Mouse (Mus musculus) CH12.LX (cell line): Measurements from ENCODE around the gene Phf21a. TPM values are rescaled to one million over a fixed set of nuclear protein-coding genes. Genes with fewer than 3 reads are reported as not detected.

ENCODE experiments used
- DNase-seq: peaks from one replicate; pipeline ENCODE4 v3.0.0-alpha.2; 2013; ENCODE audit errors: extremely low read depth
- H3K27ac ChIP-seq: 2 replicates; pipeline ENCODE4 v1.5.1; 2012; ENCODE audit warnings: low read depth, mild to moderate bottlenecking, control low read depth, moderate library complexity; ENCODE audit not compliant: insufficient read depth
- H3K27me3 ChIP-seq: replicated peaks from 2 replicates; pipeline ENCODE3; 2012; ENCODE audit warnings: inconsistent platforms
- H3K36me3 ChIP-seq, 2 experiments: replicated peaks in 1 of 2; 2 replicates each; pipeline versions ENCODE3 to v1.6.1; 2012; ENCODE audit warnings: inconsistent platforms in 1 of 2, low read length in 1 of 2, mild to moderate bottlenecking in 1 of 2, mixed read lengths in 1 of 2, moderate library complexity in 1 of 2; ENCODE audit not compliant: control insufficient read depth in 1 of 2, insufficient read depth in 1 of 2
- H3K4me1 ChIP-seq, 2 experiments: 2 replicates each; pipeline ENCODE4 v1.6.1; 2012; ENCODE audit warnings: inconsistent platforms in 1 of 2, moderate library complexity in 1 of 2; ENCODE audit not compliant: insufficient read depth in 2 of 2, control insufficient read depth in 1 of 2
- H3K4me2 ChIP-seq: 2 replicates; pipeline ENCODE4 v1.6.1; 2012; ENCODE audit warnings: low read depth, mild to moderate bottlenecking, control low read depth; ENCODE audit not compliant: poor library complexity, insufficient read depth, severe bottlenecking
- H3K4me3 ChIP-seq, 3 experiments: fragments of 150-350 bp in 1 of 3; sonication (generic) in 1 of 3; replicated peaks in 1 of 3; 2 replicates each; pipeline versions ENCODE3 to v1.5.1; 2011 to 2012; ENCODE audit warnings: low read depth in 2 of 3, low read length in 2 of 3, mild to moderate bottlenecking in 2 of 3, moderate library complexity in 2 of 3, control low read depth in 1 of 3, improper control_type of control experiment in 1 of 3, inconsistent platforms in 1 of 3, mixed read lengths in 1 of 3; ENCODE audit not compliant: poor library complexity in 1 of 3
- H3K79me2 ChIP-seq: replicated peaks from 2 replicates; pipeline ENCODE4 v1.6.1; 2012; ENCODE audit warnings: mild to moderate bottlenecking, moderate library complexity; ENCODE audit not compliant: control insufficient read depth, poor library complexity, insufficient read depth, severe bottlenecking; ENCODE audit errors: extremely low read depth
- H3K9ac ChIP-seq: 2 replicates; pipeline ENCODE4 v1.6.1; 2012; ENCODE audit warnings: low read depth, mild to moderate bottlenecking, control low read depth, moderate library complexity; ENCODE audit not compliant: insufficient read depth
- H3K9me3 ChIP-seq: replicated peaks from 2 replicates; pipeline ENCODE3; 2012; ENCODE audit warnings: low read length, inconsistent platforms, mixed read lengths
- CHD2 ChIP-seq: IDR thresholded peaks from 2 replicates; pipeline ENCODE4 v1.6.1; 2011; ENCODE audit warnings: low read length, improper control_type of control experiment
- CTCF ChIP-seq, 2 experiments: IDR thresholded peaks in 1 of 2; conservative IDR thresholded peaks in 1 of 2; 2 replicates each; pipeline ENCODE4 v1.5.1; 2011 to 2012; ENCODE audit warnings: low read depth in 2 of 2, low read length in 2 of 2, improper control_type of control experiment in 1 of 2, inconsistent platforms in 1 of 2, mild to moderate bottlenecking in 1 of 2, moderate library complexity in 1 of 2
- ETS1 ChIP-seq: conservative IDR thresholded peaks from 2 replicates; pipeline ENCODE4 v1.6.1; 2012; ENCODE audit warnings: low read depth, mild to moderate bottlenecking, inconsistent platforms, low read length, improper control_type of control experiment, moderate library complexity
- GABPA ChIP-seq: IDR thresholded peaks from 2 replicates; pipeline ENCODE4 v1.6.1; 2012; ENCODE audit warnings: low read depth, low read length, improper control_type of control experiment, inconsistent platforms; ENCODE audit not compliant: insufficient replicate concordance
- HCFC1 ChIP-seq: IDR thresholded peaks from 2 replicates; pipeline ENCODE4 v1.6.1; 2012; ENCODE audit warnings: low read depth, mild to moderate bottlenecking, inconsistent platforms, low read length, improper control_type of control experiment
- IRF4 ChIP-seq: IDR thresholded peaks from 2 replicates; pipeline ENCODE4 v1.6.1; 2014; ENCODE audit warnings: low read depth, mild to moderate bottlenecking, inconsistent platforms, low read length, improper control_type of control experiment
- JUN ChIP-seq: IDR thresholded peaks from 2 replicates; pipeline ENCODE4 v1.6.1; 2011; ENCODE audit warnings: low read depth, mild to moderate bottlenecking, low read length, improper control_type of control experiment, moderate library complexity; ENCODE audit not compliant: insufficient read depth
- KAT2A ChIP-seq: IDR thresholded peaks from 2 replicates; pipeline ENCODE4 v1.6.1; 2012; ENCODE audit warnings: low read length, improper control_type of control experiment, inconsistent platforms; ENCODE audit not compliant: insufficient replicate concordance
- MAFK ChIP-seq: IDR thresholded peaks from 2 replicates; pipeline ENCODE4 v1.6.1; 2011; ENCODE audit warnings: low read length, improper control_type of control experiment; ENCODE audit not compliant: insufficient replicate concordance
- MXI1 ChIP-seq: IDR thresholded peaks from 2 replicates; pipeline ENCODE4 v1.6.1; 2011; ENCODE audit warnings: mild to moderate bottlenecking, low read depth, low read length, improper control_type of control experiment
- MYC ChIP-seq: IDR thresholded peaks from 2 replicates; pipeline ENCODE4 v1.6.1; 2011; ENCODE audit warnings: low read depth, mild to moderate bottlenecking, improper control_type of control experiment, low read length
- NELFE ChIP-seq: IDR thresholded peaks from 2 replicates; pipeline ENCODE4 v1.6.1; 2011; ENCODE audit warnings: low read depth, low read length, improper control_type of control experiment
- PAX5 ChIP-seq: IDR thresholded peaks from 2 replicates; pipeline ENCODE4 v1.6.1; 2012; ENCODE audit warnings: low read length, inconsistent platforms, mixed read lengths
- POLR2A ChIP-seq: IDR thresholded peaks from 2 replicates; pipeline ENCODE4 v1.6.1; 2011; ENCODE audit warnings: low read depth, mild to moderate bottlenecking, improper control_type of control experiment, low read length
- SMC3 ChIP-seq: IDR thresholded peaks from 2 replicates; pipeline ENCODE4 v1.6.1; 2011; ENCODE audit warnings: low read depth, low read length, improper control_type of control experiment
- TBP ChIP-seq: conservative IDR thresholded peaks from 2 replicates; pipeline ENCODE4 v1.6.1; 2011; ENCODE audit warnings: low read depth, low read length, improper control_type of control experiment
- TCF12 ChIP-seq: IDR thresholded peaks from 2 replicates; pipeline ENCODE4 v1.6.1; 2014; ENCODE audit warnings: low read depth, mild to moderate bottlenecking, inconsistent platforms, low read length, improper control_type of control experiment
- UBTF ChIP-seq: IDR thresholded peaks from 2 replicates; pipeline ENCODE4 v1.6.1; 2012; ENCODE audit warnings: low read depth, mild to moderate bottlenecking, inconsistent platforms, low read length, improper control_type of control experiment, moderate library complexity
- ZC3H11A ChIP-seq: IDR thresholded peaks from 2 replicates; pipeline ENCODE4 v1.6.1; 2012; ENCODE audit warnings: low read depth, mild to moderate bottlenecking, inconsistent platforms, low read length, improper control_type of control experiment
- ZMIZ1 ChIP-seq: IDR thresholded peaks from 2 replicates; pipeline ENCODE4 v1.6.1; 2012; ENCODE audit warnings: low read depth, mild to moderate bottlenecking, inconsistent platforms, low read length, improper control_type of control experiment
- dilution Hi-C: fragments of 300-500 bp; cut with MboI; formaldehyde crosslinking; loops from 2 replicates; pipeline ENCODE4 v1.14.3; 2020; ENCODE audit warnings: low sequenced_read_pairs; ENCODE audit not compliant: extremely low pct_unique_long_range_greater_than_20kb, extremely low pct_ligation_motif_present
- in situ Hi-C: fragments of 300-500 bp; cut with MboI; formaldehyde crosslinking; loops from 3 replicates; pipeline ENCODE4 v1.14.3; 2019; ENCODE audit warnings: low sequenced_read_pairs, low pct_ligation_motif_present, low pct_unique_long_range_greater_than_20kb, mixed read lengths
- polyA plus RNA-seq: library from polyadenylated mRNA; unstranded; fragments of >175 nt; gene quantifications from 2 replicates; pipeline ENCODE4 v1.2.1, GENCODE M21; 2012; ENCODE audit warnings: low read depth; ENCODE audit not compliant: insufficient read length
- total RNA-seq, 2 experiments: library from RNA; depleted of rRNA; stranded (reverse); fragments of 300-350 nt in 1 of 2; fragments of >200 nt in 1 of 2; gene quantifications; 2 replicates each; pipeline ENCODE4 v1.2.3; 2012 to 2014

The Phf21a gene
- total and polyA plus RNA-seq, 3 experiments: 10.2 to 24.5 (median 12.0) TPM

DNA sequence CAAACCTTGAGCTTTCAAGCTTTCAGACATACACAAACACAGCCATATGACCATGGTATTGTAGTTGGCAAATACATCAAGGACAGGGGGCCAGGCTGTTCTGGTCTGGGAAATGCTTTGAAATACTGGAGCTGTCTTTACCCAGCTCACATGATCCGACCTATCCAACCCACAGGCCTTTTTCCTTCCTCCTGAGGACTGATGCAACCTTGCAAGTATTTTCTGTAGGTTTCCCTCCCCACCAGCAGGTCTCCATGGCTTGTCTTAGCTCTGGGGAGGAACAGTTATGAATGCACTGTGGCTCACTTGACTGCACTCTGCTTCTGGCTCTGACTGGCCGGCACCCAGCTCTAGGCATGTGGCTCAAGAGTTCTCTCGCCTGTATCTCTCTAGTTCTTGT is 223.7 kb downstream of the Phf21a start:
- no peaks in the 10 kb centered on the region for H3K9me3 ChIP-seq
- peaks cover 0 to 9% of the 10 kb centered on the region in 2 experiments; a peak in 1 of 4 replicates for H3K4me1 ChIP-seq
- no peaks in the 10 kb centered on the region for H3K79me2 ChIP-seq
- no peak for DNase-seq
- no peak overlapping the region for H3K9ac ChIP-seq
- H3K4me2 ChIP-seq: no peak overlapping the region
- peaks cover 6 to 46% of the 10 kb centered on the region in 2 experiments for H3K36me3 ChIP-seq
- in situ Hi-C loops (no loop called here), dilution Hi-C loops (no loop called here)
- no peak overlapping the region for H3K27ac ChIP-seq
- no peak overlapping the region for H3K4me3 ChIP-seq
- TF ChIP-seq ZMIZ1 (no peak), CHD2 (no peak), SMC3 (no peak), MAFK (no peak), TCF12 (no peak), POLR2A (no peak), MYC (no peak), KAT2A (no peak), GABPA (no peak), ETS1 (no peak), UBTF (no peak), ZC3H11A (no peak), TBP (no peak), MXI1 (no peak), IRF4 (no peak)
- TF ChIP-seq, all 38 proteins: peak for 0
- H3K27me3 ChIP-seq: no peaks in the 10 kb centered on the region

DNA sequence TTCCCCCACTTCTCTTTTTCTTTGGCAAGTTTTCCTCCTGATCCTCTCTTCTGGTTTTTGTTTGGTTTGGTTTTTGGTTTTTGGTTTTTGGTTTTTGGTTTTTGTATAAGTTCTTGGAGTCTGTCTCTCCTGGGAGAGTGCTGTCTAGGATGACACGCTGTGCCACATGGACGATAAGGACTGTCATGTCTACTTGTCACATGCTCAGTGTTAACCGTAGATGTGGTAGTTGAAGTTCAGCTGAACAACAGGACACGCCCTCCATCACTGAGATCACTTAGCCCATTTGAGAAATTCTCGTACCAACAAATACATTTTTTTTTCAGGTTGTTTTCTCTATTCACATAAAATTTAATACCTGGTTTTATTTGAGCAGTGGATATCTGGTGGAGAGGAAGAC is 224.3 kb downstream of the Phf21a start:
- Histone ChIP-seq H3K36me3 (peaks cover 9 to 47% of the 10 kb centered on the region in 2 experiments), H3K4me2 (no peak overlapping the region), H3K27me3 (no peaks in the 10 kb centered on the region), H3K4me3 (no peak overlapping the region), H3K79me2 (no peaks in the 10 kb centered on the region), H3K9me3 (no peaks in the 10 kb centered on the region), H3K27ac (no peak overlapping the region)
- dilution Hi-C loops (no loop called here), in situ Hi-C loops (no loop called here)
- TF ChIP-seq MAFK (no peak), HCFC1 (no peak), CHD2 (no peak), NELFE (no peak), KAT2A (no peak), PAX5 (no peak), CTCF (conservative IDR thresholded peaks at IDR 0.05 in 1 of 2, IDR thresholded peaks at IDR 0.05 in 1 of 2; ENCODE audit: low read depth in 2 of 2, low read length in 2 of 2) (no peak), GABPA (no peak), JUN (no peak)
- TF ChIP-seq, all 38 proteins: peak for 0
- peaks cover 0 to 9% of the 10 kb centered on the region in 2 experiments; a peak in 1 of 4 replicates for H3K4me1 ChIP-seq
- no peak for DNase-seq
- H3K9ac ChIP-seq: no peak overlapping the region
